In genomic region chr15:27246302-27246701, GRCm38 (mm10) we compare ENCODE assay signal across 12 mouse cellular contexts.
DNase-seq lines count a peak whose midpoint lies in the region; ATAC-seq and TF ChIP-seq lines count a peak whose summit lies in the region.
"Had no signal": no experiment of that assay in that cellular context is flagged by ENCODE, and none has a peak within 500 bp of the region (broad histone marks: within the 10 kb centered on the region; RNA-seq: fewer than 3 reads in every experiment).

No protein-coding gene starts in this region.

- H3K4me3 ChIP-seq in hindbrain, postnatal 0 days (ENCODE audit: low read length), result no peak overlapping the region
- H3K4me3 ChIP-seq in hindbrain, embryonic 16.5 days (ENCODE audit: low read length), result no peak overlapping the region
- H3K4me3 ChIP-seq: forebrain, embryonic 12.5 days; limb, embryonic 13.5 days had no signal

- no peak; the same call in 1 of the 2 replicates for ATAC-seq in hindbrain, postnatal 0 days
- ATAC-seq in hindbrain, embryonic 16.5 days, result no peak

- no peak for TF ChIP-seq CTCF in hindbrain, postnatal 0 days (IDR thresholded peaks at IDR 0.05; ENCODE audit: low read depth)

- no peaks in the 10 kb centered on the region for H3K36me3 ChIP-seq in hindbrain, postnatal 0 days (ENCODE audit: insufficient read depth, low read length)
- no peaks in the 10 kb centered on the region for H3K36me3 ChIP-seq in hindbrain, embryonic 16.5 days (ENCODE audit: control insufficient read depth, insufficient read depth, low read length)
- H3K36me3 ChIP-seq: forebrain, embryonic 12.5 days; limb, embryonic 13.5 days had no signal

- H3K4me1 ChIP-seq in hindbrain, postnatal 0 days (ENCODE audit: insufficient read depth, low read length), result no peaks in the 10 kb centered on the region
- H3K4me1 ChIP-seq in hindbrain, embryonic 16.5 days (ENCODE audit: control insufficient read depth, insufficient read depth, low read depth, low read length), result no peaks in the 10 kb centered on the region
- H3K4me1 ChIP-seq: forebrain, embryonic 12.5 days; limb, embryonic 13.5 days had no signal

- no peaks in the 10 kb centered on the region for H3K27me3 ChIP-seq in hindbrain, postnatal 0 days (ENCODE audit: insufficient read depth, low read length)
- H3K27me3 ChIP-seq in hindbrain, embryonic 16.5 days (replicated peaks; ENCODE audit: control insufficient read depth, insufficient read depth, low read length), result no peaks in the 10 kb centered on the region
- H3K27me3 ChIP-seq: forebrain, embryonic 12.5 days; limb, embryonic 13.5 days had no signal

- peak; percentile 19 for DNase-seq in hindbrain, postnatal 0 days (ENCODE audit: low spot score)
- DNase-seq in heart, adult 11 months, result peak; percentile 91
- DNase-seq in heart, postnatal 4 days, result peak; percentile 26
- peak; percentile 56 for DNase-seq in lung, postnatal 14 days
- DNase-seq in retina, postnatal 1 day, result no peak
- no peak for DNase-seq in urinary bladder, adult 18-20 months (ENCODE audit: low spot score in 2 of 2)
- DNase-seq in MN1 (ENCODE audit: low spot score), result no peak
- DNase-seq: embryo, embryonic 11 days; midbrain, embryonic 14.5 days had no signal

- no peak overlapping the region for H3K27ac ChIP-seq in hindbrain, postnatal 0 days
- no peak overlapping the region for H3K27ac ChIP-seq in hindbrain, embryonic 16.5 days (ENCODE audit: low read depth, low read length)
- H3K27ac ChIP-seq: forebrain, embryonic 12.5 days; limb, embryonic 13.5 days had no signal

- no peak overlapping the region for H3K9ac ChIP-seq in hindbrain, postnatal 0 days (replicated peaks; ENCODE audit: low read length)
- H3K9ac ChIP-seq in hindbrain, embryonic 16.5 days (ENCODE audit: low read depth, low read length), result no peak overlapping the region
- H3K9ac ChIP-seq: forebrain, embryonic 12.5 days; limb, embryonic 13.5 days had no signal

- no peaks in the 10 kb centered on the region for H3K9me3 ChIP-seq in hindbrain, postnatal 0 days (ENCODE audit: low read length)
- H3K9me3 ChIP-seq in hindbrain, embryonic 16.5 days (ENCODE audit: control insufficient read depth, low read length), result no peaks in the 10 kb centered on the region
- H3K9me3 ChIP-seq: forebrain, embryonic 12.5 days; limb, embryonic 13.5 days had no signal

- WGBS in hindbrain, postnatal 0 days, result 56% methylated on average over 3 of the region's 3 CpGs
- WGBS in hindbrain, embryonic 16.5 days, result 63% methylated on average over 3 of the region's 3 CpGs

- no peak overlapping the region for H3K4me2 ChIP-seq in hindbrain, postnatal 0 days (ENCODE audit: low read depth, low read length)
- no peak overlapping the region for H3K4me2 ChIP-seq in hindbrain, embryonic 16.5 days (ENCODE audit: low read length)
- H3K4me2 ChIP-seq: forebrain, embryonic 12.5 days; limb, embryonic 13.5 days had no signal

Comparison
In these comparisons a context has a peak if more than half of its experiments do, and no peak if none do; other contexts are left out.
1. DNase-seq: peak in hindbrain, postnatal 0 days (single experiment), heart, adult 11 months (single experiment), heart, postnatal 4 days (single experiment) and lung, postnatal 14 days (single experiment); none in retina, postnatal 1 day (single experiment), urinary bladder, adult 18-20 months (0 of 2) and MN1 (single experiment).